Mouse (Mus musculus) intestine, embryonic 16.5 days (tissue): Measurements from ENCODE around the gene Lce1a1. TPM values are rescaled to one million over a fixed set of nuclear protein-coding genes. Genes with fewer than 3 reads are reported as not detected.

ENCODE experiments used
- ATAC-seq: fragments of 200-750 bp; cut with Nextera tagmentation; 2 replicates; pipeline ENCODE4 v1.8.0; 2017; ENCODE audit warnings: moderate TSS enrichment, moderate library complexity
- H3K27ac ChIP-seq: fragments of 300-500 bp; sonication (generic); 2 replicates; pipeline ENCODE4 v1.5.1; 2014; ENCODE audit warnings: mild to moderate bottlenecking, low read length
- H3K27me3 ChIP-seq: fragments of 300-500 bp; sonication (generic); replicated peaks from 2 replicates; pipeline ENCODE4 v1.6.1; 2014; ENCODE audit warnings: low read length, control low read depth, mixed read lengths; ENCODE audit not compliant: control insufficient read depth, insufficient read depth
- H3K36me3 ChIP-seq: fragments of 300-500 bp; sonication (generic); 2 replicates; pipeline ENCODE4 v1.6.1; 2014; ENCODE audit warnings: low read length, control low read depth; ENCODE audit not compliant: control insufficient read depth, insufficient read depth
- H3K4me1 ChIP-seq: fragments of 300-500 bp; sonication (generic); 2 replicates; pipeline ENCODE4 v1.6.1; 2014; ENCODE audit warnings: low read length, control low read depth, mixed read lengths; ENCODE audit not compliant: control insufficient read depth, insufficient read depth
- H3K4me2 ChIP-seq: fragments of 300-500 bp; sonication (generic); 2 replicates; pipeline ENCODE4 v1.6.1; 2014; ENCODE audit warnings: low read depth, low read length, control low read depth
- H3K4me3 ChIP-seq: fragments of 300-500 bp; sonication (generic); 2 replicates; pipeline ENCODE4 v1.5.1; 2014; ENCODE audit warnings: mild to moderate bottlenecking, low read length
- H3K9ac ChIP-seq: fragments of 300-500 bp; sonication (generic); 2 replicates; pipeline ENCODE4 v1.6.1; 2014; ENCODE audit warnings: low read depth, low read length
- H3K9me3 ChIP-seq: fragments of 300-500 bp; sonication (generic); 2 replicates; pipeline ENCODE4 v1.6.1; 2016; ENCODE audit warnings: low read length, control low read depth; ENCODE audit not compliant: control insufficient read depth
- WGBS: fragments of 180-500 bp; shearing (Covaris S2); extraction: QIAGEN DNeasy Blood & Tissue Kit; methylation state at CpG from one replicate; pipeline ENCODE4 v1.1.7; 2014; 5-methylcytosine and 5-hydroxymethylcytosine counted together
- polyA plus RNA-seq: library from polyadenylated mRNA; unstranded; fragments of >200 nt; fragmentation: Nextera tagmentation; extraction: Ambion mirVana; gene quantifications from 2 replicates; pipeline ENCODE4 v1.2.1, GENCODE M21; 2015

Lce1a1 gene
- polyA plus RNA-seq, 1 experiment from 2014 or later: not detected

- H3K9me3 ChIP-seq: no peaks in the 10 kb centered on the region
- no peaks in the 10 kb centered on the region for H3K36me3 ChIP-seq
- H3K27me3 ChIP-seq: no peaks in the 10 kb centered on the region
- no peaks in the 10 kb centered on the region for H3K4me1 ChIP-seq
- no peak overlapping the region for H3K4me2 ChIP-seq
- peak; percentile 96 for ATAC-seq
- WGBS: 58% methylated on average over 1 of the region's 1 CpGs
- H3K9ac ChIP-seq: no peak overlapping the region
- peak overlapping the region; percentile 23; the same call in 1 of the 2 replicates for H3K27ac ChIP-seq
- H3K4me3 ChIP-seq: no peak overlapping the region
Observed at GRCm38 (mm10) chr3:92637745-92638652, 10.1 kb downstream of the Lce1a1 start.

- Histone ChIP-seq H3K9me3 (no peaks in the 10 kb centered on the region), H3K4me1 (no peaks in the 10 kb centered on the region), H3K4me2 (no peak within 1 kb of the TSS), H3K9ac (no peak within 1 kb of the TSS), H3K27ac (no peak within 1 kb of the TSS), H3K36me3 (no peaks in the 10 kb centered on the region), H3K27me3 (no peaks in the 10 kb centered on the region), H3K4me3 (no peak within 1 kb of the TSS)
- 68% methylated on average over 2 of the region's 2 CpGs for WGBS
- ATAC-seq: no peak
Observed at GRCm38 (mm10) chr3:92621560-92621959, 26.5 kb downstream of the Lce1a1 start, which contains the start of gene Lce6a. Gene Lce6a, minus strand, starts transcription at chr3:92621660.

GRCm38 (mm10) chr3:92609804-92610203 lies 38.3 kb downstream of the Lce1a1 start:
- Histone ChIP-seq H3K36me3 (no peaks in the 10 kb centered on the region), H3K4me2 (no peak overlapping the region), H3K27me3 (no peaks in the 10 kb centered on the region), H3K4me3 (no peak overlapping the region), H3K4me1 (no peaks in the 10 kb centered on the region), H3K9ac (no peak overlapping the region), H3K27ac (no peak overlapping the region), H3K9me3 (no peaks in the 10 kb centered on the region)
- 45% methylated on average over 1 of the region's 1 CpGs for WGBS
- no peak for ATAC-seq

GRCm38 (mm10) chr3:92607392-92607791 lies 40.7 kb downstream of the Lce1a1 start, which contains the start of gene 2210017I01Rik:
Gene 2210017I01Rik, minus strand, starts transcription at chr3:92607492.
- Histone ChIP-seq H3K9me3 (no peaks in the 10 kb centered on the region), H3K36me3 (no peaks in the 10 kb centered on the region), H3K9ac (no peak within 1 kb of the TSS), H3K4me1 (no peaks in the 10 kb centered on the region), H3K4me2 (no peak within 1 kb of the TSS), H3K27me3 (no peaks in the 10 kb centered on the region), H3K27ac (no peak within 1 kb of the TSS), H3K4me3 (no peak within 1 kb of the TSS)
- ATAC-seq: no peak

DNA sequence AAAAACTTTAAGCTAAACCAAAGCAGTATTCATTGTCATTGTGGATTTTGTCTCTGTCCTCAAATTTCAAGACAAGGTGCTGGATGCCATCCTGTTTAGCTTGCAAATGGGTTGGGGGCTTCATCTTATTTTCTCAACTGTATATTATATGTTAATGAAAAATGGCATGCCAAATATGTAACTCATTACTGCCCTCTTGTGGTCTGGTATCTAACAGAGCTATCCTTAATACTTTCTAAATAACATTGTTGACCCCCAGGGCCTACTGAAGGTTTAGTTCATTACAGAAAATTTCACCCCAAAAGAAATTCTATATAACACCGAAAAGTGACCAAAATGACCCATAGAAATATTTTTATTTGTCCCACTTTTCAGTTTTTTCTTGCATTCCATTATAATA lies 45.9 kb downstream of the Lce1a1 start:
- 57% methylated on average over 1 of the region's 1 CpGs for WGBS
- ATAC-seq: no peak
- Histone ChIP-seq H3K27ac (no peak overlapping the region), H3K9me3 (no peaks in the 10 kb centered on the region), H3K36me3 (no peaks in the 10 kb centered on the region), H3K4me3 (no peak overlapping the region), H3K4me2 (no peak overlapping the region), H3K27me3 (no peaks in the 10 kb centered on the region), H3K9ac (no peak overlapping the region), H3K4me1 (no peaks in the 10 kb centered on the region)

GRCm38 (mm10) chr3:92600456-92600855 lies 47.7 kb downstream of the Lce1a1 start:
- Histone ChIP-seq H3K4me3 (no peak overlapping the region), H3K9me3 (no peaks in the 10 kb centered on the region), H3K27ac (no peak overlapping the region), H3K36me3 (no peaks in the 10 kb centered on the region), H3K9ac (no peak overlapping the region), H3K27me3 (no peaks in the 10 kb centered on the region), H3K4me1 (no peaks in the 10 kb centered on the region), H3K4me2 (no peak overlapping the region)
- no peak for ATAC-seq
- 49% methylated on average over 1 of the region's 1 CpGs for WGBS

DNA sequence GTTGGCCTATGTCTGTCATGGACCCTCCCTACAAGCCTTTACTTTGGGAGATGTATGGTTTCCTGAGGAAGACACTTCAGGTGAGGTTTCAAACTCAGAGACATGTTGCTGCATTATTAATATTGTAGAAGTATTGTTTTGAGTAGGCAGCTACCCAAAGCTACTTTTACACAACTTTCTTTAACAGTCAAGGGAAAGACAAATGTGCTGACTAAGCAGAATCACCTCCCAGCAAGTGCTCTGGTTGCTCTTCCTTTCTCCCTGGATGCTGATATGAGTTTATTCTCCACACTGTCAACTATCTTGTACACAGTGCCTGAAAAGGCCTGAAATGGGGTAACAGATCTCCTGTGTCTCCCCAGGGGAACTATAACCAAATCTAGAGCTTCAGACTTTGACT lies 48.1 kb downstream of the Lce1a1 start:
- no peak for ATAC-seq
- H3K4me1 ChIP-seq: no peaks in the 10 kb centered on the region
- H3K27me3 ChIP-seq: no peaks in the 10 kb centered on the region

DNA sequence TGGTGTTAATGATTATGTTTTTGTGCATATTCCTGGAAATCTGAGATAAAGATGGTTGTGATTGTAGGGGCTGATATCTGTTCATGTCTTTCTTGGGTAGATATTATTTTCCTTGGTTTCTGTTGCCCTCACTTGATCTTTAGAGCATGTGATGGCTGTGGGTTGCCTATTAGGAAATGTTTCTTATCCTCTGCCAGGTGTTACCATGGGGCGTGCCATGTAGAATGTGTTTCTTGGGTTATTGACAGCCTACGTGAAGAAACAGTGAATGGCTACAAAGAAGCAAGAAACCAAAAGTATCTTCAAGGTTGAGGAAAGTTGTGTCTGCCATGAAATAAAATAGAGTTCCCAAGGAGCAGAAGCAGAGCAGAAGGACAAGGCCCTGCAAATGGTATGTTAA lies 49.7 kb downstream of the Lce1a1 start:
- no peak for ATAC-seq
- Histone ChIP-seq H3K27me3 (no peaks in the 10 kb centered on the region), H3K4me3 (no peak overlapping the region), H3K9me3 (no peaks in the 10 kb centered on the region), H3K27ac (no peak overlapping the region), H3K4me2 (no peak overlapping the region), H3K36me3 (no peaks in the 10 kb centered on the region), H3K4me1 (no peaks in the 10 kb centered on the region), H3K9ac (no peak overlapping the region)
- 92% methylated on average over 2 of the region's 2 CpGs for WGBS

More for the DNA sequence above, 48.1 kb downstream of the Lce1a1 start:
- H3K4me2 ChIP-seq: no peak overlapping the region
- no peaks in the 10 kb centered on the region for H3K36me3 ChIP-seq
- H3K9me3 ChIP-seq: no peaks in the 10 kb centered on the region
- no peak overlapping the region for H3K4me3 ChIP-seq
- no peak overlapping the region for H3K9ac ChIP-seq
- no peak overlapping the region for H3K27ac ChIP-seq
